Mouse (Mus musculus) B cell, adult 2 months (primary cell): ENCODE results near the gene Bcl2l1.

Experiments used
- DNase-seq, 2 experiments: peaks; one replicate each; pipeline ENCODE4 v3.0.0; 2022

The Bcl2l1 gene

GRCm38 (mm10) chr2:152799954-152800761 lies 31.4 kb downstream of the Bcl2l1 start:
- DNase-seq = no peak

GRCm38 (mm10) chr2:152797589-152797988 lies 33.9 kb downstream of the Bcl2l1 start:
- DNase-seq = no peak

- peak; percentile 21 to 23 for DNase-seq
These were observed 37.2 kb downstream of the Bcl2l1 start for GRCm38 (mm10) chr2:152794281-152794827.

- no peak for DNase-seq
These were observed 38.1 kb downstream of the Bcl2l1 start for GRCm38 (mm10) chr2:152793381-152793780.

GRCm38 (mm10) chr2:152792461-152792860 lies 39.1 kb downstream of the Bcl2l1 start:
- DNase-seq = no peak

- peak; percentile 22 to 32 for DNase-seq
These were observed 41.9 kb downstream of the Bcl2l1 start for GRCm38 (mm10) chr2:152789591-152789999.

GRCm38 (mm10) chr2:152788892-152789421 lies 42.6 kb downstream of the Bcl2l1 start:
- DNase-seq = no peak

GRCm38 (mm10) chr2:152787543-152787942 lies 44.0 kb downstream of the Bcl2l1 start:
- no peak for DNase-seq

- no peak for DNase-seq
These were observed 44.4 kb downstream of the Bcl2l1 start for GRCm38 (mm10) chr2:152787136-152787535.

GRCm38 (mm10) chr2:152785446-152786350 lies 45.8 kb downstream of the Bcl2l1 start:
- no peak for DNase-seq

- no peak for DNase-seq
These were observed 46.9 kb downstream of the Bcl2l1 start for GRCm38 (mm10) chr2:152784640-152785039.

- no peak for DNase-seq
These were observed 48.3 kb downstream of the Bcl2l1 start for GRCm38 (mm10) chr2:152783241-152783640.

- DNase-seq = no peak
These were observed 48.9 kb downstream of the Bcl2l1 start for GRCm38 (mm10) chr2:152782656-152783055.

- DNase-seq = no peak
These were observed 50.4 kb downstream of the Bcl2l1 start for GRCm38 (mm10) chr2:152781031-152781711.

GRCm38 (mm10) chr2:152780466-152780865 lies 51.1 kb downstream of the Bcl2l1 start:
- no peak for DNase-seq

GRCm38 (mm10) chr2:152777081-152777480 lies 54.4 kb downstream of the Bcl2l1 start:
- no peak for DNase-seq

- DNase-seq = no peak
These were observed 55.1 kb downstream of the Bcl2l1 start for GRCm38 (mm10) chr2:152776435-152776834.

GRCm38 (mm10) chr2:152776019-152776418 lies 55.5 kb downstream of the Bcl2l1 start:
- no peak for DNase-seq

- peak in 1 of 2 experiments; percentile 40 for DNase-seq
These were observed 56.2 kb downstream of the Bcl2l1 start for GRCm38 (mm10) chr2:152775357-152775756.

- no peak for DNase-seq
These were observed 59.3 kb downstream of the Bcl2l1 start for GRCm38 (mm10) chr2:152772231-152772630.

- DNase-seq = no peak
These were observed 60.0 kb downstream of the Bcl2l1 start for GRCm38 (mm10) chr2:152771571-152771970.

GRCm38 (mm10) chr2:152769677-152770076 lies 61.9 kb downstream of the Bcl2l1 start:
- no peak for DNase-seq
